ENCODE assay signal across 8 mouse cellular contexts in genomic region chr15:78978875-78979274, GRCm38 (mm10). TPM values are rescaled to one million over a fixed set of nuclear protein-coding genes. Genes with fewer than 3 reads are reported as not detected.
DNase-seq lines count a peak whose midpoint lies in the region; ATAC-seq and TF ChIP-seq lines count a peak whose summit lies in the region.

No protein-coding gene starts in this region.

- no peak for TF ChIP-seq EP300 in liver, embryonic 14.5 days (IDR thresholded peaks at IDR 0.05; ENCODE audit: low read depth)

- ATAC-seq in intestine, embryonic 14.5 days (replicated peaks; ENCODE audit: low FRiP score, low TSS enrichment, low read depth) = no peak; the same call in 1 of the 2 replicates
- no peak for ATAC-seq in liver, embryonic 14.5 days (ENCODE audit: insufficient read depth)
- no peak for ATAC-seq in monocyte, adult 5-6 weeks (replicated peaks; ENCODE audit: insufficient number of reproducible peaks, low FRiP score, low TSS enrichment, poor library complexity, severe bottlenecking)

- no peak for TF ChIP-seq CTCF in liver, embryonic 14.5 days (IDR thresholded peaks at IDR 0.05; ENCODE audit: low read depth)

- H3K4me2 ChIP-seq in intestine, embryonic 14.5 days (ENCODE audit: low read length) = peak overlapping the region; percentile 32
- H3K4me2 ChIP-seq in liver, embryonic 14.5 days (ENCODE audit: low read depth) = no peak overlapping the region

- no peaks in the 10 kb centered on the region for H3K36me3 ChIP-seq in intestine, embryonic 14.5 days (ENCODE audit: control insufficient read depth, insufficient read depth, low read length)
- H3K36me3 ChIP-seq in liver, embryonic 14.5 days (replicated peaks; ENCODE audit: control insufficient read depth, insufficient read depth, low read depth) = no peaks in the 10 kb centered on the region

- H3K27ac ChIP-seq in intestine, embryonic 14.5 days (ENCODE audit: low read depth) = peak overlapping the region; percentile 82
- no peak overlapping the region for H3K27ac ChIP-seq in liver, embryonic 14.5 days

- 4% methylated on average over 4 of the region's 4 CpGs for WGBS in intestine, embryonic 14.5 days
- 10% methylated on average over 4 of the region's 4 CpGs for WGBS in liver, embryonic 14.5 days (ENCODE audit: insufficient replicate concordance)

- H3K9ac ChIP-seq in intestine, embryonic 14.5 days (ENCODE audit: low read length) = peak overlapping the region; percentile 18
- H3K9ac ChIP-seq in liver, embryonic 14.5 days (replicated peaks) = no peak overlapping the region

- H3K4me1 ChIP-seq in intestine, embryonic 14.5 days (replicated peaks; ENCODE audit: control insufficient read depth, insufficient read depth, low read length) = peaks cover 31% of the 10 kb centered on the region
- peaks cover 10 to 18% of the 10 kb centered on the region in 2 experiments for H3K4me1 ChIP-seq in liver, embryonic 14.5 days (replicated peaks; ENCODE audit: control insufficient read depth in 2 of 2, insufficient read depth in 2 of 2, low read length in 1 of 2)

- no peaks in the 10 kb centered on the region for H3K9me3 ChIP-seq in intestine, embryonic 14.5 days (ENCODE audit: control insufficient read depth, low read length)
- no peaks in the 10 kb centered on the region for H3K9me3 ChIP-seq in liver, embryonic 14.5 days (ENCODE audit: control insufficient read depth, low read length)

- H3K27me3 ChIP-seq in intestine, embryonic 14.5 days (replicated peaks; ENCODE audit: control insufficient read depth, insufficient read depth, low read length) = no peaks in the 10 kb centered on the region
- no peaks in the 10 kb centered on the region for H3K27me3 ChIP-seq in liver, embryonic 14.5 days (ENCODE audit: control insufficient read depth, insufficient read depth, low read length)

- DNase-seq in urinary bladder, postnatal 25 days (ENCODE audit: low spot score) = peak; percentile 70
- DNase-seq in urinary bladder, postnatal 10 days (ENCODE audit: low spot score) = no peak
- DNase-seq in gastrocnemius, adult 8-10 months (ENCODE audit: low spot score in 2 of 2) = peak; percentile 83 to 84
- DNase-seq in intestine, embryonic 14.5 days (ENCODE audit: low spot score) = peak; percentile 81
- peak in 2 of 3 experiments; percentile 24 to 42 for DNase-seq in liver, embryonic 14.5 days (ENCODE audit: low read depth in 3 of 3, low spot score in 3 of 3)
- DNase-seq in ovary, adult 18-20 months (ENCODE audit: low spot score) = peak; percentile 73
- no peak for DNase-seq in left cerebral cortex, adult 9 months (ENCODE audit: low spot score in 2 of 2)

- H3K4me3 ChIP-seq in intestine, embryonic 14.5 days (ENCODE audit: low read depth, low read length) = no peak overlapping the region
- no peak overlapping the region for H3K4me3 ChIP-seq in liver, embryonic 14.5 days (ENCODE audit: insufficient read depth in 1 of 2, low read depth in 2 of 2, low read length in 2 of 2)

RNA-seq across cellular contexts. Expression of gene Triobp, which starts 31.4 kb away (rescaled TPM):
- total RNA-seq in gastrocnemius, adult 8-10 months (2022) = 10 to 100 TPM; 38.3 to 69.6 (median 41.9) TPM
- 49.0 and 52.2 TPM in 2 replicates for polyA plus RNA-seq in intestine, embryonic 14.5 days (2014; fragmentation: Nextera tagmentation; extraction: Ambion mirVana)
- 16.1 and 17.0 TPM in 2 replicates for polyA plus RNA-seq in liver, embryonic 14.5 days (2012; rRNA removed)
- polyA plus RNA-seq in liver, embryonic 14.5 days (2014; fragmentation: Nextera tagmentation; extraction: Ambion mirVana) = 12.3 and 13.6 TPM in 2 replicates
- total RNA-seq in monocyte, adult 5-6 weeks (2017) = 21.8 to 39.7 TPM (median 29.5 TPM) in 3 replicates

RNA-seq across cellular contexts. Expression of gene Nol12, which starts 44.1 kb away (rescaled TPM):
- total RNA-seq in gastrocnemius, adult 8-10 months (2022) = 10 to 100 TPM; 24.0 to 31.2 (median 28.1) TPM
- 46.0 and 53.5 TPM in 2 replicates for polyA plus RNA-seq in intestine, embryonic 14.5 days (2014; fragmentation: Nextera tagmentation; extraction: Ambion mirVana)
- polyA plus RNA-seq in liver, embryonic 14.5 days (2012; rRNA removed) = 7.9 and 17.5 TPM in 2 replicates
- 31.9 and 32.7 TPM in 2 replicates for polyA plus RNA-seq in liver, embryonic 14.5 days (2014; fragmentation: Nextera tagmentation; extraction: Ambion mirVana)
- total RNA-seq in monocyte, adult 5-6 weeks (2017) = 8.3 to 18.0 TPM (median 11.6 TPM) in 3 replicates

RNA-seq across cellular contexts. Expression of gene H1f0, which starts 49.4 kb away (rescaled TPM):
- total RNA-seq in gastrocnemius, adult 8-10 months (2022) = 100 to 1,000 TPM in 1 of 4 experiments, 10 to 100 TPM in 3; 84.7 to 103 (median 92.1) TPM
- 160 and 192 TPM in 2 replicates for polyA plus RNA-seq in intestine, embryonic 14.5 days (2014; fragmentation: Nextera tagmentation; extraction: Ambion mirVana)
- polyA plus RNA-seq in liver, embryonic 14.5 days (2012; rRNA removed) = 53.1 and 65.2 TPM in 2 replicates
- polyA plus RNA-seq in liver, embryonic 14.5 days (2014; fragmentation: Nextera tagmentation; extraction: Ambion mirVana) = 47.8 and 52.8 TPM in 2 replicates
- 27.7 to 41.5 TPM (median 37.9 TPM) in 3 replicates for total RNA-seq in monocyte, adult 5-6 weeks (2017)

RNA-seq across cellular contexts. Expression of gene Lgals1, which starts 52.4 kb away (rescaled TPM):
- total RNA-seq in gastrocnemius, adult 8-10 months (2022) = 100 to 1,000 TPM; 214 to 406 (median 281) TPM
- polyA plus RNA-seq in intestine, embryonic 14.5 days (2014; fragmentation: Nextera tagmentation; extraction: Ambion mirVana) = 1,194 and 1,197 TPM in 2 replicates
- 447 and 459 TPM in 2 replicates for polyA plus RNA-seq in liver, embryonic 14.5 days (2012; rRNA removed)
- polyA plus RNA-seq in liver, embryonic 14.5 days (2014; fragmentation: Nextera tagmentation; extraction: Ambion mirVana) = 641 and 675 TPM in 2 replicates
- 404 to 1,073 TPM (median 510 TPM) in 3 replicates for total RNA-seq in monocyte, adult 5-6 weeks (2017)

Comparison
In these comparisons a context has a peak if more than half of its experiments do, and no peak if none do; other contexts are left out.
1. DNase-seq: peak in urinary bladder, postnatal 25 days (single experiment), gastrocnemius, adult 8-10 months (2 of 2), intestine, embryonic 14.5 days (single experiment), liver, embryonic 14.5 days (2 of 3) and ovary, adult 18-20 months (single experiment); none in urinary bladder, postnatal 10 days (single experiment) and left cerebral cortex, adult 9 months (0 of 2).